Mouse (Mus musculus) stomach, postnatal 0 days (tissue): ENCODE results near the gene Mphosph6.
A peak's percentile ranks its signal among the peaks of the same experiment; 100 is the strongest.

Experiments
- CTCF ChIP-seq: IDR thresholded peaks from 2 replicates; pipeline ENCODE4 v1.5.1; 2016; ENCODE audit warnings: antibody characterized with exemption, low read depth, mild to moderate bottlenecking, moderate library complexity
- EP300 ChIP-seq: optimal IDR thresholded peaks from 2 replicates; pipeline ENCODE3; 2016; ENCODE audit warnings: antibody characterized with exemption

- TF ChIP-seq EP300 (no peak), CTCF (peak; percentile 41)
These were observed 54.3 kb downstream of the Mphosph6 start for GRCm38 (mm10) chr8:117747428-117747827.
